Mouse (Mus musculus): ENCODE data around the gene Tex14. TPM values are rescaled to one million over a fixed set of nuclear protein-coding genes. Genes with fewer than 3 reads are reported as not detected.

Gene Tex14
- polyA plus RNA-seq (2014; fragmentation: Nextera tagmentation; extraction: Ambion mirVana) = 0.45 and 0.61 TPM in 2 replicates

- DNase-seq (ENCODE audit: low spot score) = no peak
- peak within 1 kb of the TSS; percentile 81 for H3K27ac ChIP-seq (ENCODE audit: low read depth, low read length)
- no peaks in the 10 kb centered on the region for H3K27me3 ChIP-seq (ENCODE audit: control insufficient read depth, insufficient read depth, low read length)
- peak; percentile 35; the same call in 1 of the 2 replicates for ATAC-seq (ENCODE audit: insufficient read depth, low FRiP score, low TSS enrichment)
- 77% methylated on average over 27 of the region's 27 CpGs for WGBS
- H3K4me1 ChIP-seq (ENCODE audit: control insufficient read depth, insufficient read depth, low read length) = no peaks in the 10 kb centered on the region
- H3K36me3 ChIP-seq (ENCODE audit: control insufficient read depth, insufficient read depth, low read length) = no peaks in the 10 kb centered on the region
- no peaks in the 10 kb centered on the region for H3K9me3 ChIP-seq (ENCODE audit: control insufficient read depth, low read length)
- H3K4me2 ChIP-seq (ENCODE audit: low read depth) = peak within 1 kb of the TSS; percentile 60
- H3K9ac ChIP-seq (ENCODE audit: low read length) = peak within 1 kb of the TSS; percentile 80
- peak within 1 kb of the TSS; percentile 49 for H3K4me3 ChIP-seq (ENCODE audit: low read depth, low read length)
Observed at GRCm38 (mm10) chr11:87404876-87405275, at the start of gene Tex14, which contains the start of gene Rad51c. Gene Tex14, plus strand, starts transcription at chr11:87405065. Gene Rad51c, minus strand, starts transcription at chr11:87404954.

- no peaks in the 10 kb centered on the region for H3K36me3 ChIP-seq (ENCODE audit: control insufficient read depth, insufficient read depth, low read length)
- ATAC-seq (ENCODE audit: insufficient read depth, low FRiP score, low TSS enrichment) (peak; percentile 21; the same call in 1 of the 2 replicates), DNase-seq (ENCODE audit: low spot score) (peak; percentile 46)
- peak overlapping the region; percentile 77 for H3K27ac ChIP-seq (ENCODE audit: low read depth, low read length)
- peak overlapping the region; percentile 84 for H3K4me3 ChIP-seq (ENCODE audit: low read depth, low read length)
- H3K9ac ChIP-seq (ENCODE audit: low read length) = peak overlapping the region; percentile 65
- peaks cover 5% of the 10 kb centered on the region; the same call in 1 of the 2 replicates for H3K27me3 ChIP-seq (ENCODE audit: control insufficient read depth, insufficient read depth, low read length)
- peaks cover 4% of the 10 kb centered on the region; the same call in 1 of the 2 replicates for H3K4me1 ChIP-seq (ENCODE audit: control insufficient read depth, insufficient read depth, low read length)
- WGBS = 5% methylated on average over 31 of the region's 31 CpGs
- H3K9me3 ChIP-seq (ENCODE audit: control insufficient read depth, low read length) = no peaks in the 10 kb centered on the region
- peak overlapping the region; percentile 93 for H3K4me2 ChIP-seq (ENCODE audit: low read depth)
Observed at GRCm38 (mm10) chr11:87357317-87358300, 47.3 kb upstream of the Tex14 start.

DNA sequence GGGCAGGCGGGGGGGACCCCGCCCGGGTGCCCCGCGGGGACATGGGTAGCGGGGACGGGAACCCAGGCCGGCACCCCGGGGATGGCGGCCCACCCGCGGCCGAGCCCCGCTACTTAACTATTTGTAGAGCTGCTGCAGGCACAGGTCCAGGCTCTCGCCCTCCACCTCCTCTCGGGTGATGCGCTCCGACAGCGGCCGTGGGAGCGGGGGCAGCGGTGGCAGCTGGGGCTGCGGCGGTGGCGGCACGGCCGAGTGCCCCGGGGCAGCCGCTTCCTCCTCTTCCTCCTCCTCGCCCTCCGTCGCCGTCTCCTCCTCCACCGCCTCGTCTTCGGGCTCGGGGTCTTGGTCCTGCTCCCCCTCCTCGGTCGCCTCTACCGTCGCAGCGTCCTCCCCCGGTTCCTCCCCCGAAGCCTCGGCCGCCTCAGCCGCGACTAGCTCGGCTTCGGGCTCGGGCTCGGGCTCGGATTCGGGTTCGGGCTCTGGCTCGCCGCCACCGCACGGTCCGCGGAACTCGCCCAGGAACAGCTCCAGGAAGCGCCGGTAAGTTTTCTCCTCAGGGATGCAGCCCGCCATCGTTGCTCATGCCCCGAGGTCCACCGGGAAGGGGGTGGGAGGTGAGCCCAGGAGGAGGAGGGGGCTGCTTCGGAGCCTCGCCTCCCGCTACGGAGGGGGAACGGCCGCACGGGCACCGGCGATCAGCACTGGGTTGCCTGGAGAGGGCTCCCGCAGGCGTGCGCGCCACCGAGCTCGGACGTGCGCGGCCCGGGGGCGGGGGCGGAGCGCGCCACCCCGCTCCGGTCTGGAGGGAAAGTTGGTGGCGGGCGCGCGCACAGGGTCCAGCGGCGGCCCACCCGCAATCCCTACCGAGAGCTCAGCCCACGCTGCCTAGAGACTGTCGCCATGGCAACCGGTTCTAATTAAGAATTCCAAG lies 46.3 kb upstream of the Tex14 start, which contains the start of gene Ppm1e:
Gene Ppm1e, minus strand, starts transcription at position 693 of the 931 bp plus-strand sequence.
- H3K4me3 ChIP-seq (ENCODE audit: low read depth, low read length) = peak within 1 kb of the TSS; percentile 84
- DNase-seq (ENCODE audit: low spot score) = peak; percentile 93
- no peaks in the 10 kb centered on the region for H3K9me3 ChIP-seq (ENCODE audit: control insufficient read depth, low read length)
- H3K27ac ChIP-seq (ENCODE audit: low read depth, low read length) = peak within 1 kb of the TSS; percentile 77
- H3K27me3 ChIP-seq (ENCODE audit: control insufficient read depth, insufficient read depth, low read length) = peaks cover 5% of the 10 kb centered on the region; the same call in 1 of the 2 replicates
- peak within 1 kb of the TSS; percentile 93 for H3K4me2 ChIP-seq (ENCODE audit: low read depth)
- no peaks in the 10 kb centered on the region for H3K36me3 ChIP-seq (ENCODE audit: control insufficient read depth, insufficient read depth, low read length)
- WGBS = under 1% methylated on average over 85 of the region's 104 CpGs
- H3K4me1 ChIP-seq (ENCODE audit: control insufficient read depth, insufficient read depth, low read length) = peaks cover 4% of the 10 kb centered on the region; the same call in 1 of the 2 replicates
- peak; percentile 90 for ATAC-seq (ENCODE audit: insufficient read depth, low FRiP score, low TSS enrichment)
- H3K9ac ChIP-seq (ENCODE audit: low read length) = peak within 1 kb of the TSS; percentile 65

DNA sequence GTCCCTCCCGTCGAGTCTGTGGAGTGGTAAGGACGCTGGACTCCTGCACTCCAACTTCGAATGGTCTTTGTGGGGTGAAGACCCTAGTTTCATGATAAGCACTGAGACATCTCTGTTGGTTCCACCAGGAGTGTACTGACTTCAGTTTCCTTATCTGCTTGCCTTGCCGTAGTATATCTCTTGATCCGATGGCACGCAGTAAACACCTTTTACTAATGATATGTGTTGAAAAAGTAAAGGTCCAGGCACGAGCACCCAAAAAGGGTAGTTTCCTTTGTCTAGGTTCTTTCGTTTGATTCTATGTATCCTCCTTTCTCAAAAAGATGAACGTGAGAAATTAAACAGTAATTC lies 45.6 kb upstream of the Tex14 start:
- no peak overlapping the region for H3K27ac ChIP-seq (ENCODE audit: low read depth, low read length)

DNA sequence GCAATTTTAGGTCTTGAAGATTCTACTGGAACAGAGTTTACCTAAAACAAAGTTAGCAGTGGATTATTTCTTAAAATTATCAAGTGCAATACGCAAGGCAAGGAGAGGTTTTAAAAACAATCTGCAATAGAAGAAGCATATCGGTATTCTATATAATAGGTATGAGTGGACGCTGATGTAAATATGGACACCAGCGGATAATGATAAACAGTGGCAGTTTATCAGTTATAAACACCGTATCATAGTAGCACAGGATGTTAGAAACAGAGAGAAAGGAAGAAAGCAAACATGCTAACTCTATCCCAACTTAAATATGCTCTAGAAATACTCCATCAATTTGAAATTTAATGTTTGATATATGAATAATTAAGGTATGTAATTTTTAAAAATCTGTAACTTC lies 39.7 kb upstream of the Tex14 start:
- ATAC-seq (ENCODE audit: insufficient read depth, low FRiP score, low TSS enrichment) (no peak), DNase-seq (ENCODE audit: low spot score) (no peak)
- Histone ChIP-seq H3K36me3 (ENCODE audit: control insufficient read depth, insufficient read depth, low read length) (no peaks in the 10 kb centered on the region), H3K4me1 (ENCODE audit: control insufficient read depth, insufficient read depth, low read length) (no peaks in the 10 kb centered on the region), H3K27ac (ENCODE audit: low read depth, low read length) (no peak overlapping the region), H3K27me3 (ENCODE audit: control insufficient read depth, insufficient read depth, low read length) (no peaks in the 10 kb centered on the region), H3K4me2 (ENCODE audit: low read depth) (no peak overlapping the region), H3K9ac (ENCODE audit: low read length) (no peak overlapping the region), H3K9me3 (ENCODE audit: control insufficient read depth, low read length) (no peaks in the 10 kb centered on the region), H3K4me3 (ENCODE audit: low read depth, low read length) (no peak overlapping the region)
- WGBS = 88% methylated on average over 5 of the region's 5 CpGs

More for the DNA sequence above, 45.6 kb upstream of the Tex14 start:
- peaks cover 5% of the 10 kb centered on the region; the same call in 1 of the 2 replicates for H3K27me3 ChIP-seq (ENCODE audit: control insufficient read depth, insufficient read depth, low read length)
- H3K9ac ChIP-seq (ENCODE audit: low read length) = no peak overlapping the region
- no peak for ATAC-seq (ENCODE audit: insufficient read depth, low FRiP score, low TSS enrichment)
- H3K4me3 ChIP-seq (ENCODE audit: low read depth, low read length) = peak overlapping the region; percentile 84
- WGBS = 19% methylated on average over 10 of the region's 10 CpGs
- DNase-seq (ENCODE audit: low spot score) = no peak
- H3K36me3 ChIP-seq (ENCODE audit: control insufficient read depth, insufficient read depth, low read length) = no peaks in the 10 kb centered on the region
- H3K9me3 ChIP-seq (ENCODE audit: control insufficient read depth, low read length) = no peaks in the 10 kb centered on the region
- peak overlapping the region; percentile 93 for H3K4me2 ChIP-seq (ENCODE audit: low read depth)
- H3K4me1 ChIP-seq (ENCODE audit: control insufficient read depth, insufficient read depth, low read length) = peaks cover 4% of the 10 kb centered on the region; the same call in 1 of the 2 replicates

DNA sequence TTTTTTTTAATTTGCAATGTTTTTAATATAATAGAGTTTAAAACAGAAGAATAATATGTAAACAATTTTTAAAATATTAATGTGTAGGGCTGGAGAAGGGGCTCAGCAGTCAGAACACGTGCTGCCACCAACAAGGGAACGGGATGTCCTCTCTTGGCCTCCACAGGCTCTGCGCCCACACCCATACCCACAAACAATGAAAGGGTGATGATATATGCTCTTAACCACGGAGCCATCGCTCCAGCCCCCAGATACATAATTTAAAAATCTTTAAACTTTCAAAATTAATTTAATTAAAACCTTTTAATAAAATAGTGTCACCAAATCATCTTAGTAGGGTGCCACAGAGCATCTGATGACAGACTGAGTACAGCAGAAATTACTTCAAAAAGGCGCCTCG lies 37.8 kb upstream of the Tex14 start:
- no peak for ATAC-seq (ENCODE audit: insufficient read depth, low FRiP score, low TSS enrichment)
- WGBS = 87% methylated on average over 7 of the region's 7 CpGs
- Histone ChIP-seq H3K4me1 (ENCODE audit: control insufficient read depth, insufficient read depth, low read length) (no peaks in the 10 kb centered on the region), H3K27ac (ENCODE audit: low read depth, low read length) (no peak overlapping the region), H3K9ac (ENCODE audit: low read length) (no peak overlapping the region), H3K4me2 (ENCODE audit: low read depth) (no peak overlapping the region), H3K4me3 (ENCODE audit: low read depth, low read length) (no peak overlapping the region), H3K27me3 (ENCODE audit: control insufficient read depth, insufficient read depth, low read length) (no peaks in the 10 kb centered on the region), H3K36me3 (ENCODE audit: control insufficient read depth, insufficient read depth, low read length) (no peaks in the 10 kb centered on the region), H3K9me3 (ENCODE audit: control insufficient read depth, low read length) (no peaks in the 10 kb centered on the region)
- DNase-seq (ENCODE audit: low spot score) = no peak

- H3K4me2 ChIP-seq (ENCODE audit: low read depth) = no peak overlapping the region
- H3K9me3 ChIP-seq (ENCODE audit: control insufficient read depth, low read length) = no peaks in the 10 kb centered on the region
- no peak for DNase-seq (ENCODE audit: low spot score)
- no peaks in the 10 kb centered on the region for H3K4me1 ChIP-seq (ENCODE audit: control insufficient read depth, insufficient read depth, low read length)
- H3K27me3 ChIP-seq (ENCODE audit: control insufficient read depth, insufficient read depth, low read length) = no peaks in the 10 kb centered on the region
- 68% methylated on average over 9 of the region's 9 CpGs for WGBS
- H3K4me3 ChIP-seq (ENCODE audit: low read depth, low read length) = no peak overlapping the region
- no peak overlapping the region for H3K9ac ChIP-seq (ENCODE audit: low read length)
- no peak for ATAC-seq (ENCODE audit: insufficient read depth, low FRiP score, low TSS enrichment)
- no peak overlapping the region for H3K27ac ChIP-seq (ENCODE audit: low read depth, low read length)
- H3K36me3 ChIP-seq (ENCODE audit: control insufficient read depth, insufficient read depth, low read length) = no peaks in the 10 kb centered on the region
Observed at GRCm38 (mm10) chr11:87367865-87368580, 36.8 kb upstream of the Tex14 start.

GRCm38 (mm10) chr11:87384551-87384950 lies 20.3 kb upstream of the Tex14 start:
- no peak overlapping the region for H3K4me3 ChIP-seq (ENCODE audit: low read depth, low read length)
- WGBS = 97% methylated on average over 4 of the region's 4 CpGs
- H3K4me2 ChIP-seq (ENCODE audit: low read depth) = no peak overlapping the region
- H3K9ac ChIP-seq (ENCODE audit: low read length) = no peak overlapping the region
- ATAC-seq (ENCODE audit: insufficient read depth, low FRiP score, low TSS enrichment) = no peak
- no peak overlapping the region for H3K27ac ChIP-seq (ENCODE audit: low read depth, low read length)
- DNase-seq (ENCODE audit: low spot score) = no peak
- H3K27me3 ChIP-seq (ENCODE audit: control insufficient read depth, insufficient read depth, low read length) = no peaks in the 10 kb centered on the region
- no peaks in the 10 kb centered on the region for H3K9me3 ChIP-seq (ENCODE audit: control insufficient read depth, low read length)
- no peaks in the 10 kb centered on the region for H3K36me3 ChIP-seq (ENCODE audit: control insufficient read depth, insufficient read depth, low read length)
- no peaks in the 10 kb centered on the region for H3K4me1 ChIP-seq (ENCODE audit: control insufficient read depth, insufficient read depth, low read length)
